Comparison of ENCODE assay signal across 28 mouse cellular contexts in genomic region chr8:117612861-117613260, GRCm38 (mm10).
DNase-seq lines count a peak whose midpoint lies in the region; ATAC-seq and TF ChIP-seq lines count a peak whose summit lies in the region.
"Had no signal": no experiment of that assay in that cellular context is flagged by ENCODE, and none has a peak within 500 bp of the region (broad histone marks: within the 10 kb centered on the region; RNA-seq: fewer than 3 reads in every experiment).

No protein-coding gene starts in this region.

- H3K9ac ChIP-seq in ES-Bruce4 (ENCODE audit: low read depth, poor library complexity, severe bottlenecking) = no peak overlapping the region
- H3K9ac ChIP-seq in hindbrain, embryonic 14.5 days = no peak overlapping the region
- H3K9ac ChIP-seq: embryonic facial prominence, embryonic 12.5 days; embryonic facial prominence, embryonic 15.5 days; forebrain, postnatal 0 days; hindbrain, embryonic 13.5 days had no signal

- TF ChIP-seq CTCF in ES-Bruce4 (IDR thresholded peaks at IDR 0.05; ENCODE audit: low read depth, low read length) = peak; percentile 0

- TF ChIP-seq EP300 in ES-Bruce4 (IDR thresholded peaks at IDR 0.05; ENCODE audit: insufficient read depth, low read depth, low read length) = no peak

- H3K4me3 ChIP-seq in ES-Bruce4 (ENCODE audit: low read depth, low read length) = no peak overlapping the region
- no peak overlapping the region for H3K4me3 ChIP-seq in hindbrain, embryonic 14.5 days (replicated peaks; ENCODE audit: low read length)
- H3K4me3 ChIP-seq: embryonic facial prominence, embryonic 12.5 days; embryonic facial prominence, embryonic 15.5 days; gastrocnemius, adult 2 months; hindbrain, embryonic 10.5 days; hindbrain, embryonic 13.5 days had no signal

- H3K4me1 ChIP-seq in ES-Bruce4 (ENCODE audit: control insufficient read depth, insufficient read depth, low read length) = no peaks in the 10 kb centered on the region
- no peaks in the 10 kb centered on the region for H3K4me1 ChIP-seq in hindbrain, embryonic 14.5 days (replicated peaks; ENCODE audit: control insufficient read depth, insufficient read depth, low read length)
- H3K4me1 ChIP-seq: embryonic facial prominence, embryonic 12.5 days; embryonic facial prominence, embryonic 15.5 days; hindbrain, embryonic 10.5 days had no signal

- ATAC-seq in hindbrain, embryonic 14.5 days (ENCODE audit: low FRiP score) = no peak
- ATAC-seq: CD4-positive, CD25-positive, alpha-beta regulatory T cell, adult 4 months; forebrain, embryonic 14.5 days; forebrain, postnatal 0 days; hindbrain, postnatal 0 days; inflammation-experienced regulatory T-cells, adult 6 months; intestine, embryonic 16.5 days; Patski had no signal

- TF ChIP-seq POLR2A in ES-Bruce4 (IDR thresholded peaks at IDR 0.05; ENCODE audit: insufficient read depth, low read length) = no peak

- peaks cover 6% of the 10 kb centered on the region for H3K9me3 ChIP-seq in ES-Bruce4 (replicated peaks; ENCODE audit: control insufficient read depth, insufficient read depth, low read length, poor library complexity, severe bottlenecking)
- peaks cover 9% of the 10 kb centered on the region for H3K9me3 ChIP-seq in hindbrain, embryonic 14.5 days (ENCODE audit: control insufficient read depth, low read length)
- H3K9me3 ChIP-seq: embryonic facial prominence, embryonic 12.5 days; embryonic facial prominence, embryonic 15.5 days had no signal

- H3K27ac ChIP-seq in ES-Bruce4 (ENCODE audit: insufficient read depth, low read length) = no peak overlapping the region
- no peak overlapping the region for H3K27ac ChIP-seq in hindbrain, embryonic 14.5 days
- H3K27ac ChIP-seq: embryonic facial prominence, embryonic 12.5 days; embryonic facial prominence, embryonic 15.5 days; gastrocnemius, adult 2 months; hindbrain, embryonic 10.5 days; hindbrain, embryonic 13.5 days; hindbrain, postnatal 0 days had no signal

- H3K27me3 ChIP-seq in ES-Bruce4 (ENCODE audit: control insufficient read depth, insufficient read depth, low read length, poor library complexity, severe bottlenecking) = no peaks in the 10 kb centered on the region
- no peaks in the 10 kb centered on the region for H3K27me3 ChIP-seq in hindbrain, embryonic 14.5 days (ENCODE audit: control insufficient read depth, insufficient read depth, low read length)
- H3K27me3 ChIP-seq: embryonic facial prominence, embryonic 12.5 days; embryonic facial prominence, embryonic 15.5 days; hindbrain, embryonic 13.5 days; Patski had no signal

- 72% methylated on average over 12 of the region's 12 CpGs for WGBS in hindbrain, embryonic 14.5 days

- peak; percentile 54 for DNase-seq in ES-CJ7 (ENCODE audit: low read depth, low spot score)
- DNase-seq in embryo, embryonic 10.5 days (ENCODE audit: low spot score) = peak; percentile 17
- DNase-seq in hindbrain, embryonic 14.5 days (ENCODE audit: low spot score) = no peak
- DNase-seq in urinary bladder, postnatal 4 days (ENCODE audit: low spot score in 2 of 2) = no peak
- DNase-seq in T-cell, adult 2 months (ENCODE audit: low spot score) = no peak
- DNase-seq: adrenal gland, postnatal 10 days; adrenal gland, postnatal 36 days; cerebellum, adult 18-20 months; cerebellum, adult 9-10 months; cerebellum, postnatal 14 days; forebrain, postnatal 0 days; gastrocnemius, adult 2 months; gastrocnemius, postnatal 14 days; heart, adult 11 months; heart, postnatal 36 days had no signal

- no peak overlapping the region for H3K4me2 ChIP-seq in hindbrain, embryonic 14.5 days (replicated peaks)
- H3K4me2 ChIP-seq: embryonic facial prominence, embryonic 12.5 days; embryonic facial prominence, embryonic 15.5 days; heart, embryonic 11.5 days; hindbrain, embryonic 13.5 days had no signal

- peaks cover 4% of the 10 kb centered on the region for H3K36me3 ChIP-seq in ES-Bruce4 (ENCODE audit: control insufficient read depth, insufficient read depth, low read length, poor library complexity, severe bottlenecking)
- no peaks in the 10 kb centered on the region for H3K36me3 ChIP-seq in hindbrain, embryonic 14.5 days (replicated peaks; ENCODE audit: control insufficient read depth, insufficient read depth)
- H3K36me3 ChIP-seq: embryonic facial prominence, embryonic 12.5 days; embryonic facial prominence, embryonic 15.5 days; G1E; hindbrain, embryonic 10.5 days; hindbrain, embryonic 13.5 days had no signal

Comparison
In these comparisons a context has a peak if more than half of its experiments do, and no peak if none do; other contexts are left out.
1. DNase-seq: peak in ES-CJ7 (single experiment) and embryo, embryonic 10.5 days (single experiment); none in hindbrain, embryonic 14.5 days (single experiment), urinary bladder, postnatal 4 days (0 of 2) and T-cell, adult 2 months (single experiment).